Mouse (Mus musculus) kidney, postnatal 36 days (tissue): Measurements from ENCODE around the gene Smarca4.

Experiments
- DNase-seq, 2 experiments: peaks; one replicate each; pipeline ENCODE4 v3.0.0; 2021 to 2022; ENCODE audit warnings: mixed read lengths in 2 of 2

Smarca4 gene

DNA sequence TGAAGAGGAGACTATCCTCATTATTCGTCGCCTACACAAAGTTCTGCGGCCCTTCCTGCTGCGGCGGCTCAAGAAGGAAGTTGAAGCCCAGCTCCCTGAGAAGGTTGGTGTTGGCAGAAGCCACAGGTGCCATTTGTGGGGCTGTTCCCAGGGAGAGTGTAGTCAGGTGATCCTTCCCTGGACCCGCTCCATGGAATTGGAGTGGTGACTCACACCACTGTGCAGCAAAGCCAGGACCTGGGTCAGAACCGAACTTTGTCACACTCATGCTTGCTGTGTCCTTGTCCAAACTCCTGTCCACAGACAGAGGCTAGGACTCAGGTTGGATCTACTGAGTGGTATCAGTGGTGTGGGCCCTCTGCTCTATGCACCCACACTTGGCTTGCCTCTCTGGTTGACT is 53.0 kb downstream of the Smarca4 start:
- DNase-seq, result no peak

DNA sequence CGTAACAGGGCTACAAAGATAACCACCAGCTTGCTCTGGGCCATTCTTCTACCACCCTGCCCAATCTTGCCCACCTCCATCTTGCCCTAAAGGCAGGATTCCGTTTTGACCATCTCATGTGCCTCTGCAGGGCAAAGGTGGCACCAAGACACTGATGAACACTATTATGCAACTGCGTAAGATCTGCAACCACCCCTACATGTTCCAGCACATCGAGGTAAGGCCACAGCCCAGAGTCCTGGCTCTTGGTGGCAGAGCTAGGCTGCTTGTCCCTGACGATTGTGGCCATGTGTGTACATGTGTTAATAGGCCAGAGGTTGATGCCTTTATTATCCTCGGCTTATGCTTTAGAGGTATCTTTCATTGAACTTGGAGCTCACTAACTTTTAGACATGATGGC is 54.4 kb downstream of the Smarca4 start:
- no peak for DNase-seq

DNA sequence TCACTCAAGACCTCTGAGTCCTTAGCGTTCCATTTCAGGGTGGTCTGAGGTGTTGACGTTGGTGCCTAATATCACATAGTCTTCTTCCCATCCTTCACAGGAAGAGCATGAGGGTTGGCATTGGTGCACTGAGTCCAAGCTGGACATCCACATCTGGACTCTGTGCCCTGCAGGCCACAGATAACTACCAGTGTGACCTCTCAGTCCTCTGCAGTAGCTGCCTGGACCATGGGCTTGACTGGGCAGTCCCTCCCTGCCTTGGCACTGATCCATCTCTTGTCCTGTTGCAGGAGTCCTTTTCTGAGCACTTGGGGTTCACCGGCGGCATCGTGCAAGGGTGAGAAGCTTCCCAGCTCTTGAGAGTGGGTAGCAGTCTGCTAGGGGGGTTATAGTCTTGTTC is 55.8 kb downstream of the Smarca4 start:
- DNase-seq, result no peak

DNA sequence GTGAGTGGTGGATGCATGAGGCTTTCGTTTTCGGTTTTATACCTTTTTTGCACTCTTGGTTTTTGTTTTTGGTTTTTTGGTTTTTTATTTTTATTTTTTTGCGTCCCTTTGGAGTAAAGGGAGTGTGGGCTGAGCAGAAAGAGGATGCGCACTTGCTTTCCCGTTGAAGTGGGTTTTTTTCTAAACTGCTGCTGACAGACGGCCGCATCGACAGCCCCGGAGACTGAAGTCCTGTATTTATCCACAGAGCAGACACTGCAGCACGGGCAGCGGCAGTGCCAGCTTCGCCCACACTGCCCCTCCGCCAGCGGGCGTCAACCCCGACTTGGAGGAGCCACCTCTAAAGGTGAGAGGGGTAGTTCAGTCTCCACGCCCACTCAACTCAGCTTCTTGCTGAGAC is 61.7 kb downstream of the Smarca4 start:
- DNase-seq, result no peak

DNA sequence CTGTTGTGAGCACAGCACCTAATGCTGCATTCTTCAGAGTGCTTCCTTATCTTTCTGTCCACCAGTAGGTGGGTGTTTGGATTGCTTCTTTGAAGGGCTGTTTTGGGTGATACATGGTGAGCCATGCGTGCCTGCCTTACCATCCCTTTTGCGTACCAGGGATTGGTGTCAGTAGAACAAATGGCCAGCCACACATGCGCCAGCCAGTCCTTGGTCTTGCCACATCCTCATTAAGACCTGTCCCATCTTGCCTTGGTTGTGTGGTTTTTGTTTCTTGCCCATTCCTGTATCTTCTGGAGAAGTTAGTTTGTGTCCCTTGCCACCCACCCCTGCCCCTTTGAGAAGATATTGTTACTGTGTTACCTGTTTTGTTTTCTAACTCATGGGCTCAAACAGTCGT is 64.5 kb downstream of the Smarca4 start:
- no peak for DNase-seq

DNA sequence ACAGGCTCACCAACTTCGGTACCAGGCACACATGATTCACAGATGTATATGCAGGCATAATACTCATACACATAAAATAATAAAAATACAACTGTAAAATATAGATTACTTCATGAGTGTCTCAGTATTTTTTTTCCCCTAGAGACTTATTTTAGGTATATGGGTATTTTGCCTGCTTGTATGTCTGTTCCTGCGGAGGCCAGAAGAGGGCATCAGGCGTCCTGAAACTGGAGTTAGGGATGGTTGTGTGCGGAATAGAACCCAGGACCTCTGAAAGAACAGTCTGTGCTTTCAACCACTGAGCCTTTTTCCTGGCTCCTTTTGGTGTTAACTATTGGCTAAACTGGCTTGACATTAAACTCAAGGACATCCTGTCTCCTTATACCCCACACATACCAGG is 66.9 kb downstream of the Smarca4 start:
- DNase-seq, result peak in 1 of 2 experiments; percentile 26

DNA sequence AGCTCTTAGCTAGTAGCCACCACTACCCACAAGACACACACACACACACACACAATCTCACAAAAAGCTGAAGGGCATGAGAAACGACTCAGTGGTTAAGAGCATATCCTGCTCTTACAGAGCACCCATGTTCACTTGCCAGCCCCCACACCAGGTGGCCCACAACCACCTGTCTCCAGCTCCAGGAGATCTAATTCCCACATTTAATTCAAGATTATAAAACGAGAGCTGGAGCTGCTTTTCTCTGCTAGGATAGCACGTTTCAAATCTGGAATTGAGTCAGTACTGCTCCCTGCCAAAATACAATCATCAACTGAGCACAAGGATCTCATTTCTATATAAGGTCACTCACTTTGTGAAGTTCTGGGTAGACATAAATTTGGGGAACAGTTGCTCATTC is 67.9 kb downstream of the Smarca4 start:
- DNase-seq, result no peak

DNA sequence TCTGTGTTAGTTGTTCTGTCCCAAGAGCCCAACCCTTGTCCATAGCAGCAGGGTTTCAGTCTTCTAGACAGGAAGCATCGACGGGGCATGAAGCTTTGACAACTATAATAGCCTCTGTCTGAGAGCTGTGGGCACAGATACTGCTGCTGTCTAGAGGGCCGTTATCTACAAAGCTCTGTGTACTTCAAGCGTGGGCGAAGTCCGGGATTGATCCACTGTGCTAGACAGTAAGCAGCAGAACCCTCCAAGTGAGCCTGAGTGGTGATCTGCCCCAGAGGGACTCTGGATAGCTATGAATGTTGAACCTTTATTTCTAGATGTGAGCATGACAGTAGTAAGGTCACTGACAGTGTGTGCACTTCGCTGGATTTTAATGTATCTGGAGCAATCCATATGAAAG is 72.6 kb downstream of the Smarca4 start:
- no peak for DNase-seq

DNA sequence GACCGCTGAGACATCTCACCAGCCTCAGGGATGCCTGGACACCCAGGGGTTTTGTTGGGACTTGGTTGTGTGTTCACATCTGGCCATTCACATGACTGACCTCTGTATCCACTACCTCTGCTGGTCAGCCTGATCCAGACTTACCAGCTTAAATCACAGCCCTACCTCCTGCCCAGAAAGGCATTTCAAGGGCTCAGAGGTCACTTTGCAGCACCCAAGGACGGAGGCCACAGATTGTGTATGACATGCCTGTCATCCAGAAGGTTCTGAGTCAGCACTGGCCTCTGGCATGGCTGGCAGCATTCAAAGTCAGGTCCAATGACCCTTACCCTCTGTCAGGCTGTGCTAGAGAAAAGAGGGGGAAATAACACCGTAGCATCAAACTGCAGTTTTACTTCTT is 74.1 kb downstream of the Smarca4 start:
- peak; percentile 62 to 82 for DNase-seq

DNA sequence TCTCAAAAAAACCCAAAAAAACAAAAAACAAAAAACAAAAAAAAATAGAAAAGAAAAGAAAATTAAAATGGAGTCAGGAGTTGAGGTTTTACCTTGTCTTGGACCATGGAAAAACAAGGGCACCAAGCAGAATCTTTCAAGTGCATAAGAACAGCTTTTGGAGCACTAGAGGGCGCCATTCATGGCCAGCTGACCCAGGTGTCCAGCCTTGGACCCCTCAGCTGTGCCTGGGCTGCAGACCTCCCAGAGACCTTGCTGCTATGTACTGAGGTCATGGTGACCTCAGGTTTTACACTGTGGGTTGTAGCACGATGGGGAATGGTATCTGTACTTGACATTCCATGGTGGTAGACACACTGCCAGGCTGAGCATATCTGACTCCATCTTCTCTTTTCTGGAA is 75.9 kb downstream of the Smarca4 start:
- DNase-seq, result peak; percentile 41 to 72

DNA sequence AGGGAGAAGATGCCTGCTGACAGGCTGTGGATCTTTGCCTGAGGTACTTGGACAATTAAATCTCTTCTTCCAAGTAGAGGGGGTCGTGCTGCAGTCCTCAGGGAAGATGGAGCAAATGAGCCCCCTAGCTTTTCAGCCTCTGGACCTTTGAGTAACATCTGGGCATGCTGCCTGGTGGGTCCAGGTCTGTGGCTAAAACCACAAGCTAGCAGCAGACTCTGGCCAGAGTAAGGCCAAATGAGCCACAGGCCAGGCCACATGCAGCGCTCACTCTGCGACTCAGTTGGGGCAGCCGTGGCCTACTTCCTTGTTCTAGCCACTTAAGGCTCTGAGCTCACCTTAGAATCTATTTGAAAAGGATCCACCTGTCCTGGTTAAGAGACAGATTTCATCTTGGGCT is 76.5 kb downstream of the Smarca4 start:
- DNase-seq, result no peak

DNA sequence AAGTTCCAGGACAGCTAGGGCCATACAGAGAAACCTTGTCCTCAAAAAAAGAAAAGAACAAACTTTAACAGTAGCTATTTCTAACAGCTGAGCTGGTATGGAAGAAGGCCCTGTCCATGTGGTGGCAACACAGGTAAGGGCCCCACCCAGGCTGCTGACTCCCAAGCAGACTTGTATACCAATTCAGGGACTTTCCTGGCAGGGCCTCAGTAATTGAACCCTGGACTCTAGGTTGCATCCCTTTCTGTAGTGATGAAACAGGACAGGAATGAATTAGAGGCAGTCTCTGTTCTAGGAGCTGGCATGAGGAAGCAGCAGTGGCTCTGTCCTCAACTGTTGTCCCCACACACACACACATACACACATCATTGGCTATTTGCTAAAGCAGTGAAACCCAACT is 78.1 kb downstream of the Smarca4 start:
- no peak for DNase-seq

DNA sequence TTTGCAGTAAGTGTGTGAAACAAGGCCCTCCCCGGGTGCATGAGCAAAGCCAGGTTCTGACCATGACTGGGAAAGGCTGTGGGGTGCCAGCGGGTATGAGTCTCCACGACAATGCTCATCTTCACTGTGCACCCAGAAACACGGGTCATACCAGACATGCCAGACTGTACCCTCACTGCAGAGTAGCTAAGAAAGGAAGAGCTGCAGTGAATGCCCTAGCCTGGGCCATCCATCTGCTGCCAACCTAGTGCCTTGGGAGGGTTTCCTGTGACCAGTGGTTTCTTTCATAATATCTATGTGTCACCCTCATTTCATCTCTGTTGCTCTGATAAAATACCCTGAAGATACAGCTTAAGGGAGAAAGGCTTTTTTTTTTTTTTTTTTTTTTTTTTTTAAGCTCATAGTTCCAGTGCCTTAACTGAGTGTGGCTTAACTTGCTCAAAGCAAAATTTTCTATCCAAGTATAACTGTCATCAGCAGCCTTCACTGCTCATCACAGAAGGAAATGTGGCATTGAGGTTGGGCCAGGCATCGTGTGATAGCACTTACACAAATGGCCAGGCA is 79.3 kb downstream of the Smarca4 start:
- DNase-seq, result no peak

DNA sequence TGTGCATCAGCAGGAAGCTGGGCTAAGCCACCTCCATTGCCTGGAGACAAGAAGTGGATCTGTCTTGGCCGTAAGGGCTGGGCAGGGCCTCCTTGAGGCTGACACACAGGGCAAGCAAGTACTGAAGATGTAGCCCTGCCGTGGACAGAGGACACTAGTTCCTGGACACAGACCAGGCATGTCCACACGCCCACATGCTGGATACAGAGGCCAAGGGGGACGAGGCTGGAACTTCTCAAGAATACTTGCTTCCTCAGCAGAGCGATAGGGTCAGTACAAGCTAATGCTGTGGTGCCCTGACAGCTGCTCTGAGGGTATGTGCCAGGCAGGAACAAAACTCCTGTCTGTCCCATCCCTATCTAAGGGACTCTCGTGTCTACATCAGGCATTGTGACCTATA is 81.2 kb downstream of the Smarca4 start:
- DNase-seq, result peak; percentile 47 to 64

DNA sequence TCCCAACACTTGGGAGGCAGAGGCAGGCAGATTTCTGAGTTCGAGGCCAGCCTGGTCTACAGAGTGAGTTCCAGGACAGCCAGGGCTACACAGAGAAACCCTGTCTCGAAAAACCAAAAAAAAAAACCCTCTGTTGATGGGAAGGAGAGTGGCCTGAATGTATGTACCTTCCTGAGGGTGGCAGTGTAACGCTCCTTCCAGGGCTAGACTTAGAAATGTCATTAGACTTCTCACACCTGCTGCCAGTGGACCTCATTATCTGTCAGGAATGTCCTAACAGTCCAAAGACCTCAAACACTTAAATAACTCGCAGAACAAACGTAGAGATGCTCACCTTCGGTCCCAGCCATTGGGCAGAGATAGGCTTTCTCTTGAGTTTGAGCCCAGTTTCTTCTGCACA is 83.3 kb downstream of the Smarca4 start:
- DNase-seq, result peak; percentile 16 to 21

DNA sequence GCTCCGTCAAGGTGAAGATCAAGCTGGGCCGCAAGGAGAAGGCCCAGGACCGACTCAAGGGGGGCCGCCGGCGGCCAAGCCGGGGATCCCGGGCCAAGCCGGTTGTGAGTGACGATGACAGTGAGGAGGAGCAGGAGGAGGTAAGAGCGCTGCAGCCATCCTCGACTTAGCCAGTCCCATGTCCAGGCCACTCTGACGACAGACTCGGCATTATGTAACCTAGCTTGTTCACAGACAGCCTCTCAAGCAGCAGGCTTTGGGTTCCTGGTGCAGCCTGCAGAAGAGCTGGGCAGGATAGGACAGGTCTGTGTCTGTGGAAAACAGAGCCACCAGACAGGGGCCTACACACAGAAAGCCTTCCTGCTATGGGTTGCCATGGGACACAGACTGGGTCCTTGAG is 85.1 kb downstream of the Smarca4 start:
- no peak for DNase-seq

DNA sequence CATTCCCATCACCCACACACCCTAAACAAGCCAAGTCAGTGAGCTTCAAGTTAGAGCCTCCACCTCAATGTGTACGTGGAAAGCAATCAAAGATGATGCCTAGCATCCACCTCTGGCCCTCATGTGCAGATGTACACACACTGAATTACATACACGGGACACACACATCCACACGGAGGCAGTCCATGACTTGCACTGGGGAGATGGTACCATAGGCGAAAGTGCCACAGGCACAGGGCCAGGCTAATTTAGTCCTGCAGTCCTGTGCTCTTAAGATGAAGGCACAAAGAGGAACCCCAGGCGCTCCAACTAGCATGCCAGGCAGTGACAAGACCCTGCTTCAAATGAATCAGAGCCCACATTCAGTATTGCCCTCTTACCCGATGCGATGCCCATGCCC is 87.5 kb downstream of the Smarca4 start:
- no peak for DNase-seq

DNA sequence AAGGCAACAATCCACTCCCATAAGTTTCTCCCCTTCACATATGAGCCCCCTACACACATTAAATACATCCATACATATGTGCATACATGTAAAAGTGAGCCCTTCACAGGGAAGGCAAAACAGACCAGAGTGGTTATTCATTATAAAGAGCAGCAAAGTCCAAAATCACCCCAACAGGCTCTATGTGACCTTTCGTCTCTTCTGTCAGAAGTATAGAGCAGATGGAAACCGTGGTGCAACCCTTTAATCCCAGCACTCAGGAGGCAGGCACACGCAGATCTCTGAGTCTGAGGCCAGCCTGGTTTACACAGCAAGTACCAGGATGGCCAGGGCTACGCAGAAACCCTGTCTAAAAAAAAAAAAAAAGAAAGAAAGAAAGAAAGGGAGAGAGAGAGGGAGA is 90.1 kb downstream of the Smarca4 start:
- DNase-seq, result peak in 1 of 2 experiments; percentile 11

DNA sequence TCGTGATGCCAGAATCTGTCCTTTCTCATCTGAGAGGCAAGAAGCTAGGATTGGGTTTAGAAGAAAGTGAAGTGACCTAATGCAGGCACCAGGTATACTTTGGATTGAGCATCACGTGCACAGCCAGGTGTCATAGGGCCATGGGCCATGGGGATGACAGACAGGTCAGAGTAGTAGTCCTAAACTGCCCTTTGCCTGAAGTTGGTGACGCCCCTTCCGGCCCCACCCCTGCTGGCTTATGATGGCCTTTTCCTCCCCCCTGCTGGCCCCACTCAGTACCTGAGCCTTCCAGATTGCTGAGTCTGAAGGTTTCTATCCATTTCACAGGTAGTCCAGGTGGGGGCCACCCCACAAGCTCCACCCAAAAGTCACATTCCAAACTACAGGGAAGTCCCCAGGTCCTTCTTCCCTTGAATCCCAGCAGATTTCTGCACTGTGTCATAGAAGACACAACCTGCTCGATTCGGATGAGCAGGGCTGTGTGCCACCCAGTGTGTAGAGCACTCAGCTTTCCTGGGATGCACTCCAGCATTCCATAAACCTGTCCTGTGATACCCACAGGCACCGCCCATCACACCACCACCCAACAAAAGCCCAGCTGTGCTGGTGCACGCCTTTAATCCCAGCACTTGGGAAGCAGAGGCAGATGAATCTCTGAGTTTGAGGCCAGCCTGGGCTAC is 90.8 kb downstream of the Smarca4 start:
- DNase-seq, result peak; percentile 55 to 65

DNA sequence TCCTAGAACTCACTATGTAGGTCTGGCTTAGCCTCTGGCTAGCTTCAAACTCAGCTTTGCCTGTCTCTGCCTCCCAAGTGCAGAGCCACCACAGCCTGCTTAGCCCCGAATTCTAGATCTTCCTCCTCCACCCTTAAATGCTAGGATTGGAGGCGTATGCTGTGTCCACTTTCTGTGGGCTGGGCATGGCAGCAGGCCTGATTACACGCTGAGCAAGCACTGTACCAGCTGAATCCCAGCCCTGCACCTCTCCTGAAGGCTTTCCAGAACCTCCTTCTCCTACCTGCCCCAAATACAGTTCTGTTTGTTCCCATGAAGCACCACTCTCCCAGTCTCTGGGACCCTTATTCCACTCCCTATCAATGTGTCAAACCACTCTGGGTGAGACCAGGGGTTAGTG is 93.4 kb downstream of the Smarca4 start:
- no peak for DNase-seq

DNA sequence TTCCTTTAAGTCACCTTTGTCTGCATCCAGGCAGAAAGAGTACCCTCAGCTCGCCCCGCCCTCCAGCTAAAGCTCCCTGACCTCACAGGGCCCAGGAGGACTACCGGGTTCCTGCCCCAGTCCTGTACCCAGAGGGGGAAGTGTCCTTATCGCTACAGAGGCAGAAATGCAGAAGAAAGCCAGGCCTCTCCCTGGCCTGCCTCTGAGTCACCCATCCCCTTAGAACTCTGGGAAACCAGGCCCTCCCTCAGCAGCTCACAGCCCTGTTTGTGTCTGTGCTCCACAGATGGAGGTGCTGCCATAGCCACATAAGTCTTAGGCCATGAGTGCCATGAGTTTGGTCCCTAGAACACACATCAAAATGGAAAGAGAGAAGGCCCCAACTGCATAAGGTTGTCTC is 99.3 kb downstream of the Smarca4 start:
- DNase-seq, result no peak

DNA sequence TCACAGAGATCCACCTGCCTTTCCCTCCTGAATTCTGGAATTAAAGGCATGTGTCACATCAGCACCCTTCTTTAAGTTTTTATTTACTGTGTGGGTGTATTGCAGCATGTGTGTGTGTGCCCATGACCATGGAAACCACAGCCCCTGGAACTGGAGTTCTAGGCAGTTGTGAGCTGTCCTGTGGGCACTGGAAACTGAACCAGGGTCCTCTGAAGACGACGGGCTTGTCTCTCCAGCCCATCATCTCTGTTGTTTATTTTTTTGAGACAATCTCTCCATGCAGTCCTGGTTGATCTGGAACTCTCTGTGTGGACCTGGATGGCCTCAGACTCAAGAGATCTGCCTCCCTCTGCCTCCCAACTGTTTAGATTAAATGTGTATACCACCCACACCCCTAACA is 101.0 kb downstream of the Smarca4 start:
- DNase-seq, result no peak

DNA sequence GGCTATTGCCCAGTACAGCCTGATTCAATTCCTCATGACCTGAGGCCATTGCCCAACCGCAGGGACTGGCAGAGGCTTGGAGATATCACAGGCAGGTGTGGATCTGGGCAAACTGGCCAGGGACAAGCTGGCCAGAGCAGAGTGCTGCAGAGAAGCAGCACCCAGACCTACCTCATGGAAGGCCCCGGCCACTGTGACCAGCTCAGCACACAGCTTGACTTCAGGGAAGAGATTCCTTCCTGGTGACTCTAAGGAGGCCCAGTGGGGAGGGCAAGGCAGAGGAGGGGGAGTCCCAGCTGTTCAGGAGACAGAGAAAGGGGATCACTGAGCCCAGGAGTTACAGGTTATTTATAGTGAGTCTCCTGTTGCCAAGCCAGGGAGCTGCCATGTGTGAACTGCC is 105.1 kb downstream of the Smarca4 start:
- no peak for DNase-seq

DNA sequence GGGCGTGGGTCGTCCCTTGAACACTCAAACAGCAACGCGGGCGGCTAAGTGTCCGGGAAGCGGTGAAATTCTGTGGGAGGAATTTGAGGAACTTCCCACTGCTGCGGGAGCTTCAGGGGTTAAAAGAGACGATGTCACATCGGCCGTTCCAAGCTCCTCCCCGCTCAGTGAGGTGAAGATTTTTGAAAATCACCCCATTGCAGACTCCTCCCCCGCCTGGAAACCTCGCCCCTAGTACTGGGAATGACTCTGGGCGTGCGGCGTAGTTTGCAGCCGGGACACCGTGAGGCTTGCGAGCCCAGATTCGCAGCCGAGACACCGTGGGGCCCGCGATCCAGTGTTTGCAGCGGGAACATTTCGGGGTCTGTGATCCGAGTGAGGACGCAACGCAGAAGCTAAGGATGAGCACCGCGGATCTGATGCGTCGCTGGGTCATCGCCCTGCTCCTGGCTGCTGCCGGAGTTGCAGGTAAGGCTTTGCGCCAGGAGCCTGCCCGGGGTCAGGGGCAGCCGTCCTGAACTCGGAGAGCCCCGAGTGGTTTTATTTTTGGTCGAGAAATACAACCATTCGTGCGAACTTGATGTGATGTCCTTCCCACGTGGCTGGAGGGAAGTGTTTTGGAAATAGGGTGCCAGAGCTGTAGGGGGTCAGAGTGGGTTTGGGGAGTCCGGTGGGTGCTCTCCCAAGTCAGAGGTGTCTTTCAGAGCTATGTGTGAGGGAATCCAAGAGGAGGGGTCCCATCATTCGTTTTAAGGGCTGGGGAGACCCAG is 107.6 kb downstream of the Smarca4 start, which contains the start of gene Ldlr:
TSS of gene Ldlr (plus strand) at position 107 of the 770 bp plus-strand sequence.
- DNase-seq, result peak; percentile 82 to 85
